Mouse (Mus musculus): ENCODE measurements at regions not wholly inside any gene's neighbourhood (a gene's known extent, or its start where the extent isn't known, plus 50 kb on each side); places are given as distances from the start of the nearest gene placed in this dataset.

DNA sequence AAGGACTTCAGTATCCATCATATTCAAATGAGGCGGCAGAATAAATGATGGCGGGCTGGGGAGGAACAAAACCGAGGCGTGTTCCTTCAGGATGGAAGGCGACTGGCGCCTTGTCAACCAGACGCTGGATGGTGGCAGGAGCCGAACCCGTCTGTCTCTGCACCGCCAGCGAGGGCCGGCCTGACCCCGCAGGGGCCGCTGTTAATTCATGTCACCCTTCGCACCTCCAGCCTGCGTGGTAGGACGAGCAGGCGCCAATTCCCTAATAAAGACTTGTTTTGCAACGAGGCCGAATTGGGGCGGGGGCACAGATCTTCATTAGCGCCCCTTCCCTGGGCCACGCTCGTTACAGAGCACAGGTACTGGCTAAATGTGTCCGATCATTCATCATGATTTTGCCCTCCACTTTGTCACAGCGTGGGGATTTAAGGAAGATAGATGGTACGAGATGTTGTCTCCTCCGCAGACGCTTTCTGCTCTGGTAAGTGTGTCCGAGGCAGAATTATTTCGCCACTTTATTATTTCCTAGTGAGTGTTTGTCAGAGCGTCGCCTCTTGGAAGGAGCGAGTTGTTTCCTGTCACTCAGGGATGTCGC lies 78.7 kb upstream of the Mvb12b start:
- Histone ChIP-seq H3K9ac (0 out of 2 replicates have a peak overlapping the region, but pooled peaks have one; percentile 31), H3K27me3 (peaks cover 13% of the 10 kb centered on the region; the same call in 1 of the 2 replicates), H3K27ac (peak overlapping the region; percentile 82), H3K9me3 (replicated peaks) (no peaks in the 10 kb centered on the region), H3K4me3 (no peak overlapping the region), H3K4me2 (peak overlapping the region; percentile 36), H3K36me3 (ENCODE audit: poor library complexity, severe bottlenecking) (no peaks in the 10 kb centered on the region), H3K4me1 (peaks cover 62% of the 10 kb centered on the region)
- ATAC-seq = peak; percentile 59
- 29% methylated on average over 35 of the region's 35 CpGs for WGBS

GRCm38 (mm10) chr2:33964096-33964495 lies 76.3 kb upstream of the Mvb12b start:
- 81% methylated on average over 5 of the region's 5 CpGs for WGBS
- Histone ChIP-seq H3K9me3 (replicated peaks) (no peaks in the 10 kb centered on the region), H3K4me2 (no peak overlapping the region), H3K27ac (no peak overlapping the region), H3K9ac (no peak overlapping the region), H3K27me3 (peaks cover 13% of the 10 kb centered on the region; the same call in 1 of the 2 replicates), H3K36me3 (ENCODE audit: poor library complexity, severe bottlenecking) (no peaks in the 10 kb centered on the region), H3K4me3 (no peak overlapping the region), H3K4me1 (peaks cover 64% of the 10 kb centered on the region)
- ATAC-seq = no peak

DNA sequence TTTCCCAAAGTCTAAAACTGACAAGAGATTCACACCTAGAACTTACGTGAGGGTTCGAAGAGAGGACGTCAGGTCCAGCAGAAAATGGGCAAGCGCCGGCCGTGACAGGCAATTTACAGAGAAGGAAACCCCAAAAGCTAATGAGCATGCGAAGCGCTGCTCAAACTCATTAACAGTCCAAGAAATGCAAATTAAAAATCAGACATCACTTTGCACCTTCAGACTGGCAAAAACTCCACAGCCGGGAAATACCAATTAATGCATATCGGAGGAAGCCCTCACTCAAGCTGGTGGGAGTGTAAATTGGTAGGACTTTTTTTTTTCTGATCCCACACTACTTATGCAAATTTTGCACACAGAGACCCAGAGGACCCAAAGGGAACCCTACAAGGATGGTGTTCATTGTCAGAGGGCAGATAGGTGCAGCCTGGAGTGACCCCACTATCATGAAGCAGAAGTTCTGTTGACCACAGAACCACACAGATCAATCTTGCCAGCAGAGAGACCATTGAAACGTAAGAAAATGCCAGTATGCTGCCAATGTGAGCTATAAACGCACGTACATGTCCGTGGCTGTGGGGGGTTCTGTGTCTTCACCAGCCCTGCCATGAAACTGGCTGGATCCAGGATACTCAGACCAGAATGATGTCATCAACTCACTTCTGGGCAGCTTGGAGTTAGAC lies 74.8 kb upstream of the Mvb12b start:
- peak overlapping the region; percentile 82 for H3K27ac ChIP-seq
- peak overlapping the region; percentile 37 for H3K4me2 ChIP-seq
- no peak overlapping the region for H3K4me3 ChIP-seq
- H3K27me3 ChIP-seq = 0 out of 2 replicates have a peak, but pooled peaks cover 4% of the 10 kb centered on the region
- ATAC-seq = peak; percentile 56; the same call in 1 of the 2 replicates
- no peaks in the 10 kb centered on the region for H3K9me3 ChIP-seq (replicated peaks)
- H3K9ac ChIP-seq = no peak overlapping the region
- H3K36me3 ChIP-seq (ENCODE audit: poor library complexity, severe bottlenecking) = no peaks in the 10 kb centered on the region
- peaks cover 58% of the 10 kb centered on the region for H3K4me1 ChIP-seq
- WGBS = 36% methylated on average over 14 of the region's 14 CpGs

GRCm38 (mm10) chr2:33961566-33961965 lies 73.8 kb upstream of the Mvb12b start:
- WGBS = 58% methylated on average over 2 of the region's 2 CpGs
- Histone ChIP-seq H3K27ac (peak overlapping the region; percentile 82), H3K9me3 (replicated peaks) (no peaks in the 10 kb centered on the region), H3K4me1 (peaks cover 49% of the 10 kb centered on the region), H3K4me3 (no peak overlapping the region), H3K4me2 (peak overlapping the region; percentile 37), H3K9ac (0 out of 2 replicates have a peak overlapping the region, but pooled peaks have one; percentile 13), H3K27me3 (0 out of 2 replicates have a peak, but pooled peaks cover 4% of the 10 kb centered on the region), H3K36me3 (ENCODE audit: poor library complexity, severe bottlenecking) (no peaks in the 10 kb centered on the region)
- no peak for ATAC-seq

- Histone ChIP-seq H3K4me3 (no peak overlapping the region), H3K36me3 (ENCODE audit: poor library complexity, severe bottlenecking) (no peaks in the 10 kb centered on the region), H3K9me3 (replicated peaks) (no peaks in the 10 kb centered on the region), H3K4me1 (peaks cover 14% of the 10 kb centered on the region), H3K27me3 (no peaks in the 10 kb centered on the region), H3K27ac (no peak overlapping the region), H3K4me2 (no peak overlapping the region), H3K9ac (no peak overlapping the region)
- no peak for ATAC-seq
- 68% methylated on average over 6 of the region's 6 CpGs for WGBS
Measured at GRCm38 (mm10) chr2:33957754-33958153, 70.0 kb upstream of the Mvb12b start.

DNA sequence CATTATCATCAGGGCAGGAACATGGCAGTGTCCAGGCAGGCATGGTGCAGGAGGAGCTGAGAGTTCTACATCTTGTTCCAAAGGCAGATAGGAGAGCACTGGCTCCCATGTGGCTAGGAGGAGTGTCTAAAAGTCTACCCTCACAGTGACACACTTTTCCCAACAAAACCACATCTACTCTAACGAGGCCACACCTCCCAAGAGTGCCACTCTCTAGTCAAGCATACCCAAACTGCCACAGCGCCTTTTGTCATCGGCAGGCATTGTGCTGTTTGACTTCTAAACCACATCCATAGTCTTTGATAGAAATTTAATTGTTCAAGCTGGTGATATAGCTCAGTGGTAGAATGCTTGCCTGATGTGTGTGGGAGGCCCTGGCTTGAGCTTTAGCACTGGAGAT lies 56.6 kb upstream of the Mvb12b start:
- H3K27me3 ChIP-seq = no peaks in the 10 kb centered on the region
- no peaks in the 10 kb centered on the region for H3K36me3 ChIP-seq (ENCODE audit: poor library complexity, severe bottlenecking)
- no peak overlapping the region for H3K4me2 ChIP-seq
- no peak overlapping the region for H3K9ac ChIP-seq
- WGBS = 77% methylated on average over 3 of the region's 3 CpGs
- no peak overlapping the region for H3K27ac ChIP-seq
- ATAC-seq = no peak
- peaks cover 15% of the 10 kb centered on the region; the same call in 1 of the 2 replicates for H3K4me1 ChIP-seq
- no peaks in the 10 kb centered on the region for H3K9me3 ChIP-seq (replicated peaks)
- H3K4me3 ChIP-seq = no peak overlapping the region

DNA sequence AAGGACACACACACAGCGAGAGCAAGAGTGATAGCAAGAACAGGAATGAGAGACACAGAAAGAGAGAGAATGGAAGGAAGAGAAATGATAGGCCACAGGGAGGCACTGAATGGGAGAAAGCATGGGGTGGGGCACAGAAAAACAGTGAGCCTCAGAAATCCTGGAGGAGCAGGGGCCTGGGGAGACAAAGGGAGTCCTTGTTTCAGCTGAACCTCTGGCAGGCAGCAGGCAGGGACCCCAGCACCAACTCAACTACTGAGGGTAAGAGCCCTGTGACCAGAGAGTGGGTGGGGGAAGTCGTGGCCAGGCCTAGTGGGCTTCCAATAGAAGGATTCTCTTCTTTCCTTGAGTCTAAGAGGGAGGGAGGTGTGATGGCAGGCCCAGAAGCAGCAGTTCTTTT lies 54.3 kb upstream of the Mvb12b start:
- no peak for ATAC-seq
- Histone ChIP-seq H3K9me3 (replicated peaks) (no peaks in the 10 kb centered on the region), H3K27ac (no peak overlapping the region), H3K4me1 (peaks cover 15% of the 10 kb centered on the region; the same call in 1 of the 2 replicates), H3K36me3 (ENCODE audit: poor library complexity, severe bottlenecking) (no peaks in the 10 kb centered on the region), H3K9ac (no peak overlapping the region), H3K27me3 (no peaks in the 10 kb centered on the region), H3K4me3 (no peak overlapping the region), H3K4me2 (no peak overlapping the region)
- 42% methylated on average over 2 of the region's 2 CpGs for WGBS

GRCm38 (mm10) chr2:33941316-33941715 lies 53.6 kb upstream of the Mvb12b start:
- Histone ChIP-seq H3K4me1 (peaks cover 15% of the 10 kb centered on the region; the same call in 1 of the 2 replicates), H3K4me2 (no peak overlapping the region), H3K4me3 (no peak overlapping the region), H3K27ac (no peak overlapping the region), H3K9ac (no peak overlapping the region), H3K9me3 (replicated peaks) (no peaks in the 10 kb centered on the region), H3K36me3 (ENCODE audit: poor library complexity, severe bottlenecking) (no peaks in the 10 kb centered on the region), H3K27me3 (no peaks in the 10 kb centered on the region)
- ATAC-seq = no peak
- 78% methylated on average over 11 of the region's 11 CpGs for WGBS

DNA sequence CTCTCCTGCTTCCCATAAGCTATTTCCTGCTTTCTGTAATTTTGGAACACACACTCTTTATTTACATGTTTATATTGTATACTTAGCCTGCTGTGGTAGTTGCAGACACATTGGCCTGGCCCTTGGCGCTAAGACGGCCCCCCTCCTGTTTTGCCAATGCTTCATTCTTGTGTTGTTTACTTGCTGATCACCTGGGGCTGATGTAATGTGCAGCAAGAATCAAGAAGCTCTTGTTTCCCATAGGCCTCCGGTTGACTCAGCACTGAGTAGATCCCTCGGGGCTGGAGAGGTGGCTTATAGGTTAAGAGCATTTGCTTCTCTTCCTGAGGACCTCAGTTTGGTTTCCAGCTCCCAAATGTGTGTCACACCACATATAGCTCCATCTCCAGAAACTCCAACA lies 52.1 kb upstream of the Mvb12b start:
- H3K9ac ChIP-seq = no peak overlapping the region
- H3K27me3 ChIP-seq = no peaks in the 10 kb centered on the region
- no peak overlapping the region for H3K27ac ChIP-seq
- H3K4me3 ChIP-seq = no peak overlapping the region
- 88% methylated on average over 4 of the region's 4 CpGs for WGBS
- no peak for ATAC-seq
- H3K4me2 ChIP-seq = no peak overlapping the region
- H3K4me1 ChIP-seq = peaks cover 25% of the 10 kb centered on the region
- no peaks in the 10 kb centered on the region for H3K36me3 ChIP-seq (ENCODE audit: poor library complexity, severe bottlenecking)
- no peaks in the 10 kb centered on the region for H3K9me3 ChIP-seq (replicated peaks)
